Comparison of ENCODE assay signal across 8 mouse cellular contexts in the genomic region with DNA sequence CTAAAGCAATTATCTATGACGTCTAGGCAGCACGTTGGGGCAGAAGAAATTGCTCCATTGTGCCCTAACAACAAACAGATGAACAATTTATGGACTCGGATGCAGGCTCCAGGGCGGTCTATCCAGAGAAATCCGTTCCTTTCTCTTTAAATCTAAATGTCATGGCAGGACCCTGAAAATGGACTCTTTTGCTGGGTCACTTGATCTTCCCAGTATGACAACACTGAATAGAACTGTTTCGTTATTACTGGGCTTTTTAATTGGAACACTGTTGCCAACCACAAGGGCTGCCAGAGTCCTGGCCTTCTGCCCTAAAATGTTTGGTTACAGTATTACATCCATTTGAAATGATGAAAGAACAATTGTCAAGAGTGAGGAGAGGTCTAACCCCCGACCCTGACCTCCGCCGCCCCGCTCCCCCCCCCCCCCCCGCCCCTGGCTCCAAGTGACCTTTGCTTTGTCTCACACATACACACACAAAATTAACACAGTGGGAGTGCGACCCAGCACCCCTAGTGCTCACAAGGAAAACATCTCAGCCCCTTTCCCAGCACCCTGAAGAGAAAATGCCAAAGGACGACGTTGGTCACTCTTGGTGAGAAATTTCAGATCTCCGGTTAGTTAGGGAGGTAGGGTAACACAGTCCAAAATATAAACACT. TPM values are rescaled to one million over a fixed set of nuclear protein-coding genes. Genes with fewer than 3 reads are reported as not detected.
DNase-seq lines count a peak whose midpoint lies in the region; ATAC-seq and TF ChIP-seq lines count a peak whose summit lies in the region.

No protein-coding gene starts in this region.

- no peaks in the 10 kb centered on the region for H3K27me3 ChIP-seq in embryonic facial prominence, embryonic 12.5 days
- no peaks in the 10 kb centered on the region for H3K27me3 ChIP-seq in intestine, embryonic 14.5 days (replicated peaks; ENCODE audit: control insufficient read depth, insufficient read depth, low read length)
- H3K27me3 ChIP-seq in midbrain, embryonic 15.5 days (replicated peaks) = 0 out of 2 replicates have a peak, but pooled peaks cover 4% of the 10 kb centered on the region

- no peak for DNase-seq in layer of hippocampus, adult 2 months (ENCODE audit: low spot score in 2 of 2)
- DNase-seq in layer of hippocampus, adult 9-11 months = no peak
- DNase-seq in intestine, embryonic 14.5 days (ENCODE audit: low spot score) = no peak
- DNase-seq in left cerebral cortex, postnatal 36 days (ENCODE audit: low spot score in 2 of 2) = no peak
- DNase-seq in right cerebral cortex, postnatal 36 days (ENCODE audit: low spot score in 2 of 2) = no peak
- no peak for DNase-seq in thymus, postnatal 0 days (ENCODE audit: low spot score)

- H3K36me3 ChIP-seq in embryonic facial prominence, embryonic 12.5 days = no peaks in the 10 kb centered on the region
- H3K36me3 ChIP-seq in intestine, embryonic 14.5 days (ENCODE audit: control insufficient read depth, insufficient read depth, low read length) = no peaks in the 10 kb centered on the region
- no peaks in the 10 kb centered on the region for H3K36me3 ChIP-seq in midbrain, embryonic 15.5 days (replicated peaks)

- H3K9me3 ChIP-seq in embryonic facial prominence, embryonic 12.5 days = no peaks in the 10 kb centered on the region
- H3K9me3 ChIP-seq in intestine, embryonic 14.5 days (ENCODE audit: control insufficient read depth, low read length) = no peaks in the 10 kb centered on the region
- no peaks in the 10 kb centered on the region for H3K9me3 ChIP-seq in midbrain, embryonic 15.5 days

- peak overlapping the region; percentile 77 for H3K27ac ChIP-seq in layer of hippocampus, adult 2 months
- H3K27ac ChIP-seq in embryonic facial prominence, embryonic 12.5 days = no peak overlapping the region
- no peak overlapping the region for H3K27ac ChIP-seq in intestine, embryonic 14.5 days (ENCODE audit: low read depth)
- no peak overlapping the region for H3K27ac ChIP-seq in midbrain, embryonic 15.5 days

- peak overlapping the region; percentile 62 for H3K4me2 ChIP-seq in embryonic facial prominence, embryonic 12.5 days (replicated peaks)
- H3K4me2 ChIP-seq in intestine, embryonic 14.5 days (ENCODE audit: low read length) = peak overlapping the region; percentile 80
- H3K4me2 ChIP-seq in midbrain, embryonic 15.5 days = peak overlapping the region; percentile 52

- peaks cover 14% of the 10 kb centered on the region; the same call in 1 of the 2 replicates for H3K4me1 ChIP-seq in embryonic facial prominence, embryonic 12.5 days
- 0 out of 2 replicates have a peak, but pooled peaks cover 4% of the 10 kb centered on the region for H3K4me1 ChIP-seq in intestine, embryonic 14.5 days (replicated peaks; ENCODE audit: control insufficient read depth, insufficient read depth, low read length)
- H3K4me1 ChIP-seq in midbrain, embryonic 15.5 days = peaks cover 8% of the 10 kb centered on the region

- ATAC-seq in embryonic facial prominence, embryonic 12.5 days (ENCODE audit: insufficient number of reproducible peaks, insufficient read depth, low FRiP score, low TSS enrichment) = no peak
- ATAC-seq in intestine, embryonic 14.5 days (replicated peaks; ENCODE audit: low FRiP score, low TSS enrichment, low read depth) = no peak
- ATAC-seq in midbrain, embryonic 15.5 days (replicated peaks) = no peak

- no peak for TF ChIP-seq CTCF in layer of hippocampus, adult 2 months (conservative IDR thresholded peaks at IDR 0.05)

- peak overlapping the region; percentile 61 for H3K4me3 ChIP-seq in layer of hippocampus, adult 2 months
- H3K4me3 ChIP-seq in embryonic facial prominence, embryonic 12.5 days = peak overlapping the region; percentile 36
- peak overlapping the region; percentile 40 for H3K4me3 ChIP-seq in intestine, embryonic 14.5 days (ENCODE audit: low read depth, low read length)
- peak overlapping the region; percentile 32 for H3K4me3 ChIP-seq in midbrain, embryonic 15.5 days

- intact Hi-C loops in left cerebral cortex, postnatal 36 days (cut with DNase I) = no loop called here

- 12% methylated on average over 15 of the region's 15 CpGs for WGBS in embryonic facial prominence, embryonic 12.5 days
- 27% methylated on average over 15 of the region's 15 CpGs for WGBS in intestine, embryonic 14.5 days
- 20% methylated on average over 15 of the region's 15 CpGs for WGBS in midbrain, embryonic 15.5 days

- peak overlapping the region; percentile 43 for H3K9ac ChIP-seq in embryonic facial prominence, embryonic 12.5 days
- H3K9ac ChIP-seq in intestine, embryonic 14.5 days (ENCODE audit: low read length) = peak overlapping the region; percentile 38
- H3K9ac ChIP-seq in midbrain, embryonic 15.5 days = peak overlapping the region; percentile 28

RNA-seq across cellular contexts. Expression of a gene that starts 0.8 kb away (rescaled TPM):
- total RNA-seq in layer of hippocampus, adult 2 months (2021) = 1 to 10 TPM; 3.2 to 3.6 TPM
- polyA plus RNA-seq in embryonic facial prominence, embryonic 12.5 days (2016; fragmentation: Nextera tagmentation; extraction: Ambion mirVana) = 3.2 and 3.5 TPM in 2 replicates
- 7.2 and 7.8 TPM in 2 replicates for polyA plus RNA-seq in intestine, embryonic 14.5 days (2014; fragmentation: Nextera tagmentation; extraction: Ambion mirVana)
- 3.0 and 3.8 TPM in 2 replicates for polyA plus RNA-seq in midbrain, embryonic 15.5 days (2015; fragmentation: Nextera tagmentation; extraction: Ambion mirVana)
- 1 to 10 TPM; 2.4 to 3.7 TPM for total RNA-seq in left cerebral cortex, postnatal 36 days (2021)
- 9.4 and 9.7 TPM in 2 replicates for polyA plus RNA-seq in thymus, postnatal 0 days (2015; fragmentation: Nextera tagmentation; extraction: Ambion mirVana)

RNA-seq across cellular contexts. Expression of a gene that starts 11.6 kb away (rescaled TPM):
- total RNA-seq in layer of hippocampus, adult 2 months (2021) = 100 to 1,000 TPM; 108 to 115 TPM
- 10.5 and 13.6 TPM in 2 replicates for polyA plus RNA-seq in embryonic facial prominence, embryonic 12.5 days (2016; fragmentation: Nextera tagmentation; extraction: Ambion mirVana)
- 6.7 and 10.4 TPM in 2 replicates for polyA plus RNA-seq in intestine, embryonic 14.5 days (2014; fragmentation: Nextera tagmentation; extraction: Ambion mirVana)
- 1.8 and 3.0 TPM in 2 replicates for polyA plus RNA-seq in midbrain, embryonic 15.5 days (2015; fragmentation: Nextera tagmentation; extraction: Ambion mirVana)
- total RNA-seq in left cerebral cortex, postnatal 36 days (2021) = 100 to 1,000 TPM; 107 to 117 TPM
- 22.4 and 29.5 TPM in 2 replicates for polyA plus RNA-seq in thymus, postnatal 0 days (2015; fragmentation: Nextera tagmentation; extraction: Ambion mirVana)

RNA-seq across cellular contexts. Expression of a gene that starts 14.2 kb away (rescaled TPM):
- total RNA-seq in layer of hippocampus, adult 2 months (2021) = not detected
- 0.24 and 0.25 TPM in 2 replicates for polyA plus RNA-seq in embryonic facial prominence, embryonic 12.5 days (2016; fragmentation: Nextera tagmentation; extraction: Ambion mirVana)
- polyA plus RNA-seq in intestine, embryonic 14.5 days (2014; fragmentation: Nextera tagmentation; extraction: Ambion mirVana) = 0.27 TPM in 1 of 2 replicates, not detected in the other
- polyA plus RNA-seq in midbrain, embryonic 15.5 days (2015; fragmentation: Nextera tagmentation; extraction: Ambion mirVana) = not detected in 2 replicates
- total RNA-seq in left cerebral cortex, postnatal 36 days (2021) = not detected
- polyA plus RNA-seq in thymus, postnatal 0 days (2015; fragmentation: Nextera tagmentation; extraction: Ambion mirVana) = not detected in 2 replicates

RNA-seq across cellular contexts. Expression of a gene that starts 25.8 kb away (rescaled TPM):
- total RNA-seq in layer of hippocampus, adult 2 months (2021) = 10 to 100 TPM; 45.1 to 50.2 TPM
- 35.4 and 35.6 TPM in 2 replicates for polyA plus RNA-seq in embryonic facial prominence, embryonic 12.5 days (2016; fragmentation: Nextera tagmentation; extraction: Ambion mirVana)
- polyA plus RNA-seq in intestine, embryonic 14.5 days (2014; fragmentation: Nextera tagmentation; extraction: Ambion mirVana) = 46.3 and 57.5 TPM in 2 replicates
- 17.3 and 17.7 TPM in 2 replicates for polyA plus RNA-seq in midbrain, embryonic 15.5 days (2015; fragmentation: Nextera tagmentation; extraction: Ambion mirVana)
- total RNA-seq in left cerebral cortex, postnatal 36 days (2021) = 10 to 100 TPM; 32.1 to 33.8 TPM
- polyA plus RNA-seq in thymus, postnatal 0 days (2015; fragmentation: Nextera tagmentation; extraction: Ambion mirVana) = 61.5 and 62.8 TPM in 2 replicates

RNA-seq across cellular contexts. Expression of a gene that starts 26.1 kb away (rescaled TPM):
- 1 to 10 TPM; 2.9 to 4.0 TPM for total RNA-seq in layer of hippocampus, adult 2 months (2021)
- polyA plus RNA-seq in embryonic facial prominence, embryonic 12.5 days (2016; fragmentation: Nextera tagmentation; extraction: Ambion mirVana) = 1.3 TPM in 2 replicates
- 1.4 and 1.6 TPM in 2 replicates for polyA plus RNA-seq in intestine, embryonic 14.5 days (2014; fragmentation: Nextera tagmentation; extraction: Ambion mirVana)
- polyA plus RNA-seq in midbrain, embryonic 15.5 days (2015; fragmentation: Nextera tagmentation; extraction: Ambion mirVana) = 0.32 and 0.37 TPM in 2 replicates
- 1 to 10 TPM; 2.5 to 2.9 TPM for total RNA-seq in left cerebral cortex, postnatal 36 days (2021)
- polyA plus RNA-seq in thymus, postnatal 0 days (2015; fragmentation: Nextera tagmentation; extraction: Ambion mirVana) = 1.6 and 2.0 TPM in 2 replicates
